Mouse (Mus musculus) forebrain, embryonic 15.5 days (tissue): Measurements from ENCODE around the gene Fbxl2. TPM values are rescaled to one million over a fixed set of nuclear protein-coding genes. Genes with fewer than 3 reads are reported as not detected.

ENCODE experiments used
- ATAC-seq: fragments of 200-750 bp; cut with Nextera tagmentation; replicated peaks from 2 replicates; pipeline ENCODE4 v1.8.0; 2017; ENCODE audit warnings: mild to moderate bottlenecking, moderate TSS enrichment, moderate library complexity
- H3K27ac ChIP-seq: fragments of 300-500 bp; sonication (generic); replicated peaks from 2 replicates; pipeline ENCODE4 v1.5.1; 2015; ENCODE audit warnings: mild to moderate bottlenecking, inconsistent platforms
- H3K27me3 ChIP-seq: fragments of 300-500 bp; sonication (generic); 2 replicates; pipeline ENCODE4 v1.6.1; 2015; ENCODE audit warnings: inconsistent platforms
- H3K36me3 ChIP-seq: fragments of 300-500 bp; sonication (generic); 2 replicates; pipeline ENCODE4 v1.6.1; 2015; ENCODE audit warnings: mild to moderate bottlenecking, inconsistent platforms
- H3K4me1 ChIP-seq: fragments of 300-500 bp; sonication (generic); 2 replicates; pipeline ENCODE4 v1.6.1; 2015; ENCODE audit warnings: inconsistent platforms
- H3K4me2 ChIP-seq: fragments of 300-500 bp; sonication (generic); replicated peaks from 2 replicates; pipeline ENCODE4 v1.6.1; 2015; ENCODE audit warnings: mild to moderate bottlenecking, inconsistent platforms
- H3K4me3 ChIP-seq: fragments of 300-500 bp; sonication (generic); 2 replicates; pipeline ENCODE4 v1.5.1; 2015; ENCODE audit warnings: mild to moderate bottlenecking, inconsistent platforms
- H3K9ac ChIP-seq: fragments of 300-500 bp; sonication (generic); replicated peaks from 2 replicates; pipeline ENCODE4 v1.6.1; 2015; ENCODE audit warnings: mild to moderate bottlenecking, inconsistent platforms
- H3K9me3 ChIP-seq: fragments of 300-500 bp; sonication (generic); 2 replicates; pipeline ENCODE4 v1.6.1; 2016; ENCODE audit warnings: inconsistent platforms
- WGBS: fragments of 180-500 bp; shearing (Covaris S2); methylation state at CpG from one replicate; pipeline ENCODE4 v1.1.7; 2015; ENCODE audit warnings: mixed read lengths; 5-methylcytosine and 5-hydroxymethylcytosine counted together
- polyA plus RNA-seq: library from polyadenylated mRNA; unstranded; fragments of >200 nt; fragmentation: Nextera tagmentation; extraction: Ambion mirVana; gene quantifications from 2 replicates; pipeline ENCODE4 v1.2.1, GENCODE M21; 2015

Fbxl2 gene
- polyA plus RNA-seq, 1 experiment from 2014 or later, result 22.5 TPM

DNA sequence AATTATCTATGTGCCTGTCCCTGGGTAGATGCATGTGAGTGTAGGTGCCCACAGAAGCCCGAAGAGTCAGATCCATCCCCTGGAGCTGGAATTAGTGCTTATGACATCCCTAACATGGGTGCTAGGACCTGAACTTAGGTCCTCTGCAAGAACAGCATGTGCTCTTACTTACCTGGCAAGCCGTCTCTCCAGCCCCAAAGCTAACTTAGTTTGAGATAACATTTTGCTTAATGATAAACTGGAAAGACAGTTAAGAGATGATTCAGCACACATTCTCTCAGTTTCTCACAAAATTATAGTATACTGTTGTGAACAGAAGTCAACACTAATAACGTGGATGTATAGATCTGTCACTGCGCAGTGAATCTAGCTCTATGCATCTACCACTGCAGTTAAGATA lies 79.2 kb downstream of the Fbxl2 start:
- no peak overlapping the region for H3K9ac ChIP-seq
- ATAC-seq, result no peak
- no peaks in the 10 kb centered on the region for H3K9me3 ChIP-seq
- no peaks in the 10 kb centered on the region for H3K27me3 ChIP-seq
- H3K36me3 ChIP-seq, result peaks cover 85% of the 10 kb centered on the region
- H3K27ac ChIP-seq, result no peak overlapping the region
- H3K4me2 ChIP-seq, result no peak overlapping the region
- 94% methylated on average over 4 of the region's 4 CpGs for WGBS
- no peak overlapping the region for H3K4me3 ChIP-seq
- H3K4me1 ChIP-seq, result no peaks in the 10 kb centered on the region

DNA sequence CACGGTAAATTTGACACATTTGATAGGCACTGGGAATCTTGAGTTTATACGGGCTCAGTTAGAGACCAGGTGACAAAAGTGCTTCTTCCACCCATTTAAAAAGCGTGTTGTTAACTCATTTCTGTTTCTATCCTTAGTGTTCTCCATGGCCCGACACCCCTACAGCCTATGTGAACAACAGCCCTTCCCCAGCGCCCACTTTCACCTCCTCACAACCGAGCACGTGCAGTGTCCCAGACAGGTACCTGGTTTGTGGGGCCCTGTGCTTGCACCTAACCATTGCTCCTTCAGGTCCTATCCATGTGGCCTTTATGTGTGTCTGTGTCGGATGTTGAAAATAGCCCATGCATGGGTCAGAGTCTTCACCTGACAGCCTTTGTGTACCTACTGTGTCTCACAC lies 81.6 kb downstream of the Fbxl2 start:
- 96% methylated on average over 8 of the region's 8 CpGs for WGBS
- ATAC-seq, result no peak
- no peaks in the 10 kb centered on the region for H3K27me3 ChIP-seq
- no peak overlapping the region for H3K4me3 ChIP-seq
- no peak overlapping the region for H3K9ac ChIP-seq
- H3K36me3 ChIP-seq, result peaks cover 86% of the 10 kb centered on the region
- no peaks in the 10 kb centered on the region for H3K9me3 ChIP-seq
- H3K27ac ChIP-seq, result no peak overlapping the region
- no peaks in the 10 kb centered on the region for H3K4me1 ChIP-seq
- H3K4me2 ChIP-seq, result no peak overlapping the region

DNA sequence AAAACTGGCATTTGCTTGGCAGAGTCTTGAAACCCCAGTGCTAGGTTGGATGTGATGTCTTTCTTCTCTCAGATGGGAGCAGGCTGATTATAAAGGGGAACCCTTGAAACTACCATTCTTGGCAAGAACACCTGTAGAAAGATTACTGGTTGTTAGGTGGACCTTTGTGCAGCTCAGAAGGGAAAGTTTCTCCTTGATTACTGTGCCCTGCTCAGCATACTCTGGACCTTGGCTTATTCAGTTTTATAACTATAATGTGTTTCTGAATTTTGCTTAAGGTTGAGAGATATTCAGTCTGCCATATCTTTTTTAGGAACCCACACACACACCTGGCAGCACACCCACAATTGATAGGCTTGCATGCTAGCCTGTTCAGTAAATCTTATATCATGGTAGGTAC lies 82.3 kb downstream of the Fbxl2 start:
- H3K4me3 ChIP-seq, result no peak overlapping the region

DNA sequence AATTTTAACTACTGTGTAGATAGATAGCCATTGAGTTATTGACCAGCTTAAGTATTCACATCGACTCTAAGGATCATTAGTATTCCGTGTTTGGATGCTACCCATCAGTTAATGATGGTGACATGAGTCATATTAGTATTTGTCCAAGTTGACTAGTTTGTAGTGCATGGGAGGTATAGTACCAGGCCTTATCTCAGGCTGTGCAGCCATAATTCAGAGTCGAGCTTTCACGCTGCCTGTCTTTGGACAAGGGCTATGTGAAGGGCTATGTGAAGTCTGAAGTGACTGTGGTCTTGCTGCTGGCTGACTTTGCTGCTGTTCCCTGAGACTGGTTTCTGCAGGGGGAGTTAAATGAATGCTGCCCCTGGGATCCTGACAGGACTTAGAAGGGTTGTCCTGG lies 88.2 kb downstream of the Fbxl2 start:
- no peaks in the 10 kb centered on the region for H3K4me1 ChIP-seq
- H3K4me3 ChIP-seq, result no peak overlapping the region
- H3K27ac ChIP-seq, result no peak overlapping the region
- peaks cover 55% of the 10 kb centered on the region for H3K36me3 ChIP-seq
- H3K4me2 ChIP-seq, result no peak overlapping the region
- WGBS, result 96% methylated on average over 4 of the region's 4 CpGs
- H3K9me3 ChIP-seq, result no peaks in the 10 kb centered on the region
- ATAC-seq, result no peak
- no peak overlapping the region for H3K9ac ChIP-seq
- H3K27me3 ChIP-seq, result no peaks in the 10 kb centered on the region

More for the DNA sequence above, 82.3 kb downstream of the Fbxl2 start:
- no peaks in the 10 kb centered on the region for H3K9me3 ChIP-seq
- H3K9ac ChIP-seq, result no peak overlapping the region
- H3K27me3 ChIP-seq, result no peaks in the 10 kb centered on the region
- no peaks in the 10 kb centered on the region for H3K4me1 ChIP-seq
- H3K27ac ChIP-seq, result no peak overlapping the region
- H3K4me2 ChIP-seq, result no peak overlapping the region
- H3K36me3 ChIP-seq, result peaks cover 86% of the 10 kb centered on the region
- no peak for ATAC-seq

DNA sequence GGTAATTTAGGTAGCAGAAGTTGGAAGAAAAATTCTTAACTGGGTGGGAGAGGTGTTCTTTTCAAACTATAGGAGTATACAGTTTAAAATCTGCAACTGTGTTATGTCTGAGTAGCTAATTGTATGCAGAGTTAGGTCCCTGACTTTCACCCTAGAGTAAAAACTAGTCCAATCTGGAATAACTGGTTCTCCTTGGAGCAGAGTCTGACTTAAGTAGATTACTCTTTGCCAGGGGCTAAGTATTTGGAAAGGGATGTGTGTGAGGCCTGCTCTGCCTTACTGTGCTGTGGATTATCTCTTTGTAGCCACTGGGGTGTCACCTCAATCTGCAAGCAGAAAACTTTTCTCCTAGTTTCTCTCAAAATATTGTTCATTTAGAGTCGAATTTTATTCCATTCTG lies 98.8 kb downstream of the Fbxl2 start:
- H3K4me1 ChIP-seq, result no peaks in the 10 kb centered on the region
- no peaks in the 10 kb centered on the region for H3K27me3 ChIP-seq
- H3K36me3 ChIP-seq, result peaks cover 23% of the 10 kb centered on the region
- no peak overlapping the region for H3K4me2 ChIP-seq
- H3K9ac ChIP-seq, result no peak overlapping the region
- no peak for ATAC-seq
- H3K4me3 ChIP-seq, result no peak overlapping the region
- H3K27ac ChIP-seq, result no peak overlapping the region
- H3K9me3 ChIP-seq, result no peaks in the 10 kb centered on the region
- 98% methylated on average over 1 of the region's 1 CpGs for WGBS

DNA sequence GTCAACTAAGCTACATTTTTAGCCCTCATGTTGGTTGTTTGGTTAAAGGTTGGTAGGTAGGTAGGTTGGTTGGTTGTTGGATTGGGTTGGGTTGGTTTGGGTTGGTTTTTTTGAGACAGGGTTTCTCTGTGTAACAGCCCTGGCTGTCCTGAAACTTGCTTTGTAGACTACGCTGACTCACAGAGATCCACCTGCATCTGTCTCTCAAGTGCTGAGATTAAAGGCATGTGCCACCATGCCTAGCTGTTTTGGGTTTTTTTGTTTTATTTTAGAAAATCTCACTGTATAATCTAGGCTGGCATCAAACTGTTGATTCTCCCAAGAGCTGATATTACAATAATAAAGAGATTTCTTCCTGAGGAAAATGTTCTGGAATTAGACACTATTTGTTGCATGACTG lies 102.6 kb downstream of the Fbxl2 start:
- H3K4me3 ChIP-seq, result no peak overlapping the region
- 92% methylated on average over 1 of the region's 1 CpGs for WGBS
- H3K4me1 ChIP-seq, result peaks cover 12% of the 10 kb centered on the region
- H3K27ac ChIP-seq, result no peak overlapping the region
- peaks cover 21% of the 10 kb centered on the region for H3K36me3 ChIP-seq
- ATAC-seq, result no peak
- no peak overlapping the region for H3K9ac ChIP-seq
- no peaks in the 10 kb centered on the region for H3K27me3 ChIP-seq
- H3K9me3 ChIP-seq, result no peaks in the 10 kb centered on the region
- H3K4me2 ChIP-seq, result no peak overlapping the region

DNA sequence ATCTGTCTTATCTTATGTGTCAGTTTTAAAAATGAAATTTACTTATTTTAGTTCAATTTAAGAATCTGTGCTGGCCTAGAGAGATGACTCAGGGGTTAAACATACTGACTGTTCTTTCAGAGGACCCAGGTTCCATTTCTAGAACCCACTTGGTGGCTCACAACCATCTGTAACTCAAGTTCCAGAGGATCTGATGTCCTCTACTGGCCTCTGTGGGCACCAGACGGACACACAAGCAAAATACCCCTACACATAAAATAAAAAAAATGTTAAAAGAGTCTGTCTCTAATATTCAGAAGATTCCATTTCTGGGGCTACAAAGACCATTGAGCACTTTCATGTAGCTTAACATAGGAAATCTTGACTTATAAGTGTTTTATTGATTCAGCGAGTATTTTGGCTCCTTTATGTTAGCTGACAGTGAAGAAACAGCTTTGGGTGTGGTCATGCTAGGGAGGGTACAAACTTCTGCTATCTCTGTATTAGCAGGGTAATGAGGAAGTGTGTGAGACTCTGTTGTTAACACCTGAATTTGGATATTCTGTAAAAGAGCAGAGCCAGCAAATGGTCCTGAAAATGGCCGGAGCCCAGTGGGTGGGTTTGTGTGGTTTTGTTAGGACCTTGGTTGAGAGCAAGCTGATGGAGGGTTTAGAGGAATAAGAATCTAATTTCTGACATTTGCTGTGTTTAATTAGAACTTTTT lies 104.7 kb downstream of the Fbxl2 start:
- Histone ChIP-seq H3K4me1 (peaks cover 12% of the 10 kb centered on the region), H3K9ac (no peak overlapping the region), H3K36me3 (peaks cover 6% of the 10 kb centered on the region), H3K27ac (no peak overlapping the region), H3K4me3 (no peak overlapping the region), H3K4me2 (no peak overlapping the region), H3K27me3 (no peaks in the 10 kb centered on the region), H3K9me3 (no peaks in the 10 kb centered on the region)
- ATAC-seq, result no peak
- 94% methylated on average over 3 of the region's 3 CpGs for whole genome bisulfite sequencing

DNA sequence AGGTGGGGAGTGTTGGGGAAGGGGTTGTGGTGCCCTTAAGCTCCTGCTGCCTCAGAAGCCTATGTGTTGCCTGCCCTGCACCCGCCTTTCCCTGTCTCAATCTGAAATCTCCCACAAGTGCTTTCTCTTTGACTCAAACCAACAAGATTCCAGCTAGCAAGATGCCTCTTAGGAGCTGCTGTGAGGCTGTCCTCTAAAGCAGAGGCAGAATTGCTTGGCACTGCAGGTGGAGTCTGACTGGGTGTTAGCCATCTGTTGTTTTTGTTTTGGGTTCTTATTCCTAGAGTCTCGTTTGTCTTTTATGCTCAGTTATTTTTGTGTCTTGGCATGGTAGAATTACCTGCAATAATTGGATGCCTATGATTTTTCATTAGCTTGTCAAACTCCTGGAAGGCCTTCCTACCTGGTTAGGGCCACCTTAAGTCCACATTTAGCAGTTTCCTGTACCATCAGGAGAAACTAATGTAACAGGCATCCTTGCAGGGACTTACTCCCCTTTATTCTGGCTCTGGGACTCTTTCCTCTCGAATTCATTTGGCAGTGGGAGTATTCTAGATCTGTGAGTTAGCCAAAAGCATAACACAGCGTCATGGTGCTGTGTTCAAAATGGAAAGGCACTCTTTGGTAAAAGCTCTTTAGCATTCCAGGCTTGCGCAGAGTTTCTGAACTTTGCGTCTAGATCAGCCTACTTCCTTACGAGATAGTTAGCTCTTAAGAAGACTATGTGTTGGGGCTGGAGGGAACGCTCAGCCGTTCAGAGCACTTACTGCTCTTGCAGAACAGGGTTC lies 106.7 kb downstream of the Fbxl2 start:
- Histone ChIP-seq H3K9ac (0 out of 2 replicates have a peak overlapping the region, but pooled peaks have one; percentile 5), H3K4me3 (no peak overlapping the region), H3K4me1 (peaks cover 27% of the 10 kb centered on the region), H3K9me3 (no peaks in the 10 kb centered on the region), H3K4me2 (no peak overlapping the region), H3K27me3 (no peaks in the 10 kb centered on the region), H3K36me3 (no peaks in the 10 kb centered on the region), H3K27ac (peak overlapping the region; percentile 20; the same call in 1 of the 2 replicates)
- 67% methylated on average over 9 of the region's 9 CpGs for WGBS
- ATAC-seq, result no peak

DNA sequence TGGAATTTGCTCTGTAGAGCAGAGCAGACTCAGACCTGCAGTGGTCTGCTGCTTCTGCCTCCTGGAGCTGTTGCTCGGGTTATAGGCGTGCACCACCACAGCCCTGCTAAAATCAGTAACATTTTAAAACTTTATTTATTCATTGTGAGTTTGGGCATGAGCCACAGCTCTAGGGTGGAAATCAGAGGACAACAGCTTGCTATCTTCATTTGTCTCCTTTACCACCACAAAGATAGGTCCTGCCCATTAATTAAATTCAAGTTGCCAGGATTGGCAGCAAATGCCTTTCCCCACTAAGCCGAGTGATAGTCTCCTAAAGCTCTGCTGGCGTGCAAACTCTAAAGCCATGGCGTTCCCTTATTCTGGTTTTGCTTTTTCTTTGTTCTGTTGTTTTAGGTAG lies 110.4 kb downstream of the Fbxl2 start:
- Histone ChIP-seq H3K9ac (no peak overlapping the region), H3K27ac (no peak overlapping the region), H3K27me3 (no peaks in the 10 kb centered on the region), H3K4me3 (no peak overlapping the region), H3K36me3 (no peaks in the 10 kb centered on the region), H3K4me2 (no peak overlapping the region), H3K9me3 (no peaks in the 10 kb centered on the region), H3K4me1 (peaks cover 51% of the 10 kb centered on the region)
- ATAC-seq, result no peak
- WGBS, result 69% methylated on average over 5 of the region's 5 CpGs

DNA sequence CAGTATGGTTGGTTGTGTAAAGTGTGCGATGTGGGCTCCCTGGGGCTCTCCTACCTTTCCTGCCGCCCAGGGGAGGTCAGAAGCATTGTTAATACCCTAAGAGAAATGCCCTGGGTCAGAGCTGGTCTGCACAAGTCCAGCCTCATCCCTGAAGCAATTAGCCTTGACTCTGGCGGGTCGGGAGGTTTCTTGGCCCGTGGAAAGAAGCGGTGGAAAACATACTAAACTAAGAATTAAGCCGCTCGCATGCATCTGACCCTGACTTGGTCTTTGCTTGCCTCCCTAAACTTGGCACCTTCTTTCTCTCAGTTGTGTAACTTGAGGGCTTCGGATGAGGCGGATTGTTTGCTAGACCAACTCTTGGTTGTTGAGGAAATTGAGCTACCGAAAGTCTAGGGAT lies 113.5 kb downstream of the Fbxl2 start:
- peak overlapping the region; percentile 84 for H3K9ac ChIP-seq
- ATAC-seq, result no peak
- H3K9me3 ChIP-seq, result no peaks in the 10 kb centered on the region
- no peaks in the 10 kb centered on the region for H3K36me3 ChIP-seq
- H3K27ac ChIP-seq, result no peak overlapping the region
- H3K4me3 ChIP-seq, result peak overlapping the region; percentile 99
- peak overlapping the region; percentile 93 for H3K4me2 ChIP-seq
- peaks cover 44% of the 10 kb centered on the region for H3K4me1 ChIP-seq
- no peaks in the 10 kb centered on the region for H3K27me3 ChIP-seq
- WGBS, result 30% methylated on average over 11 of the region's 11 CpGs

DNA sequence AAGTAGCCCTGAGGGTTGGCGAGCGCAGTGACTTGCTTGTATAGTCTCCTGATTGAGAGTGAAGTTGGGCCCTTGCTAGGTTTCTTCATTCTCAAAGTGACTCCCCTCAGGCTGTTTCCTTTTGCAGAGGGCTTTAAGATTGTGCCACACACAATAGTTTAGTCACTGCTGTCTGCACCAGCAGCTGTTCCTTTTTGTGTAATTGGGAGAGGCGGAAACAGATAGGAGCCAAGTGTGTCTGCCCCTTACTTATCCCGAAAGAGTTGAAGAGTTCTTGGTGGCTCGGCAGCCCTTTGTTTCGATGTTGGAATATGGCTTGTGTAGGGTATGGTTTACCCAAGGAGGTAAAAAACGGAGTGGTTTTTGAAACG lies 113.9 kb downstream of the Fbxl2 start:
- Histone ChIP-seq H3K9ac (peak overlapping the region; percentile 84), H3K27ac (peak overlapping the region; percentile 90), H3K4me3 (peak overlapping the region; percentile 99), H3K36me3 (no peaks in the 10 kb centered on the region), H3K9me3 (no peaks in the 10 kb centered on the region), H3K4me1 (peaks cover 44% of the 10 kb centered on the region), H3K4me2 (peak overlapping the region; percentile 93), H3K27me3 (no peaks in the 10 kb centered on the region)
- under 1% methylated on average over 8 of the region's 8 CpGs for WGBS
- ATAC-seq, result no peak

DNA sequence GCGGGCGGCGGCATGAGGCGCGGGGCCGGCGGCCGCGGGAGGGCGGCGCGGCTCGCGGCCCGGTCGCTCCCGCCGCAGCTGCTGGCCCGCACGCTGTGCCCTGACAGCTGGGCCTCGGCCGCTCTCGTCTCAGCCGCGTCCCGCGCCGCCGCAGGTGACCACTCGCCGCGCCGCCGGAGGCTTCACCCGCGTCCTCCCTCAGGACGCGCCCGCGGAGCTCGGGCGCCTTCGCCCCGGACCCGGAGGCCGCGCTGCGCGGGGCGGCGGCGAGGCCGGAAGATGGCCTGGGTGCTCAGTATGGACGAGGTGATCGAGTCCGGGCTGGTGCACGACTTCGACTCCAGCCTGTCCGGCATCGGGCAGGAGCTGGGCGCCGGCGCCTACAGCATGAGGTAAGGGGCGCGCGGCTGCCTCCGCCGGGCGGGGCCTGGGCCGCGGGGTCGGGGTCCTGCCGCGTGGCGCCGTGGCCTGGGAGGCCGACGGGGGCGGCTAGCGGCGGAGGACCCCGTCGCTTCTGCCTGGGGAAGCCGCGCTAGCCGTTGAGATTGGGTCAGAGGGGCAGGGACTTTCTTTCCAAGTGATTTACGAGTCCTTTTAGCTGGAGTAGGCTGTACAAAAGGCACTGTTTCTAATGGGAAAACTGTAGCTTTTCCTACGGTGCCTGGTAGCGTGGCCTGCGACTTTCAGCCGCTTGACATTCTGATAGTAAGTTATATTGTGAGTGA lies 114.5 kb downstream of the Fbxl2 start:
- peak overlapping the region; percentile 99 for H3K4me3 ChIP-seq
- no peaks in the 10 kb centered on the region for H3K9me3 ChIP-seq
- H3K27ac ChIP-seq, result peak overlapping the region; percentile 90
- no peaks in the 10 kb centered on the region for H3K27me3 ChIP-seq
- H3K9ac ChIP-seq, result peak overlapping the region; percentile 84
- no peaks in the 10 kb centered on the region for H3K36me3 ChIP-seq
- ATAC-seq, result no peak; the same call in 1 of the 2 replicates
- WGBS, result under 1% methylated on average over 70 of the region's 91 CpGs
- peaks cover 44% of the 10 kb centered on the region for H3K4me1 ChIP-seq
- H3K4me2 ChIP-seq, result peak overlapping the region; percentile 93
